In the genomic region with DNA sequence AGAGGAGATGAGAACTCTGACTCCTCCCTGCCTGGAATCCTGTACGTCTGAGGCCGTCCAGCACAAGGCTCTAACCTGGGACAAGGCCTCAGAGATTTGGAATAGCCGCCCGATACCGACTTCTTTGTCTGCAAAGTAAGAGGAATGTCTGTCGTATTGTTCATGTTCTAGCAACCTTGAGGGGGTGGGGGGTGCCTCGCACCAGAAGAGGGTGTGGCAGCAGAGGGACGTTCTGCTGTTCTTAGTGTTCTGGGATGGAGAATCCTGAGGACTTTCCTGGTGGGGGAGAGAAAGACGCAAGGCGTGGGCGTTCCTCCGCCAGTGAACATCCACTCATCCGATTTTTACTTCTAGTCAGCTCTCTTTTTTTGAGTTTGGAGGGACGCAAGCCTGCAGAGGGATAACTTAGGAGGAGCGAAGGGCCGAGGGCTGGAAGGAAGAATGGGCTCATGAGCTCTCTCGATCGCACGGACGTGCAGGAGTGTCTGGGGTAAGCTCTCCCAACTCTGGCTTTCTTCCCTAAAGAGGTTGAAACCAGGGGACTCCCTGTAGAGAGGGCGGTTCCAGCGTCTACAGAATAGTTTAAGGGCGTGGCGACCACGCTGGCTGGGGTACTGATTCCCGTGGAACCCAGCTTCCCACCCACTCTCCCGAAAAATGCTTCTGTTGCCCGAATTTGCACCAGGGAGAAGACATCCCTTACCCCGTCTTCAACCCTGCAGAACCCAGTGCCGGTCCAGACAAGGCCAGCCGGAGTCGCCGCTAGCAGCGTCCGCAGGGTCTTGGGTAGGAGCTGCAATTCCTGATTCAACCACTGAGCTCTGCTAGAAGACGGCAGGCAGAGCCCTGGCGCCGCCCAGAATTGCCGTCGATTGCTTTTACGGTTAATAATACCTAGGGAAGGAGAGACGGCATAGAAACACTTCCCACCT, we compare ENCODE assay signal across 8 mouse cellular contexts. TPM values are rescaled to one million over a fixed set of nuclear protein-coding genes. Genes with fewer than 3 reads are reported as not detected.
A peak's percentile ranks its signal among the peaks of the same experiment; 100 is the strongest.
DNase-seq lines count a peak whose midpoint lies in the region; ATAC-seq and TF ChIP-seq lines count a peak whose summit lies in the region.

Gene Islr (minus strand): TSS at position 791 of the 932 bp plus-strand sequence.
Gene Islr2 (minus strand): TSS at position 804 of the 932 bp plus-strand sequence.

- no peaks in the 10 kb centered on the region for H3K9me3 ChIP-seq in embryonic facial prominence, embryonic 11.5 days (replicated peaks; ENCODE audit: control insufficient read depth, low read length)
- H3K9me3 ChIP-seq in midbrain, embryonic 16.5 days (replicated peaks; ENCODE audit: control insufficient read depth, low read length, poor library complexity, severe bottlenecking) = no peaks in the 10 kb centered on the region
- no peaks in the 10 kb centered on the region for H3K9me3 ChIP-seq in stomach, embryonic 16.5 days (replicated peaks; ENCODE audit: control insufficient read depth, low read length)

- ATAC-seq in embryonic facial prominence, embryonic 11.5 days (replicated peaks; ENCODE audit: insufficient number of reproducible peaks, low FRiP score, low TSS enrichment, low read depth) = peak; percentile 53; the same call in 1 of the 2 replicates
- ATAC-seq in midbrain, embryonic 16.5 days = peak; percentile 41
- peak; percentile 75 for ATAC-seq in stomach, embryonic 16.5 days (ENCODE audit: insufficient read depth, low FRiP score)

- H3K9ac ChIP-seq in embryonic facial prominence, embryonic 11.5 days (replicated peaks; ENCODE audit: low read length) = peak within 1 kb of the TSS; percentile 41
- H3K9ac ChIP-seq in midbrain, embryonic 16.5 days (ENCODE audit: low read depth, low read length) = peak within 1 kb of the TSS; percentile 62
- peak within 1 kb of the TSS; percentile 38 for H3K9ac ChIP-seq in stomach, embryonic 16.5 days (ENCODE audit: low read length)

- WGBS in embryonic facial prominence, embryonic 11.5 days = 2% methylated on average over 42 of the region's 42 CpGs
- WGBS in kidney, adult 2 months = 8% methylated on average over 42 of the region's 42 CpGs
- WGBS in midbrain, embryonic 16.5 days = 1% methylated on average over 42 of the region's 42 CpGs
- WGBS in stomach, embryonic 16.5 days = 4% methylated on average over 42 of the region's 42 CpGs

- no peak within 1 kb of the TSS for H3K27ac ChIP-seq in embryonic facial prominence, embryonic 11.5 days (replicated peaks; ENCODE audit: low read depth, low read length)
- H3K27ac ChIP-seq in kidney, adult 2 months (ENCODE audit: insufficient read depth, low read depth, low read length) = no peak within 1 kb of the TSS
- peak within 1 kb of the TSS; percentile 76 for H3K27ac ChIP-seq in midbrain, embryonic 16.5 days (ENCODE audit: low read length)
- no peak within 1 kb of the TSS for H3K27ac ChIP-seq in stomach, embryonic 16.5 days (ENCODE audit: low read length)

- H3K36me3 ChIP-seq in embryonic facial prominence, embryonic 11.5 days (replicated peaks; ENCODE audit: control insufficient read depth, insufficient read depth, low read depth, low read length) = no peaks in the 10 kb centered on the region
- H3K36me3 ChIP-seq in kidney, adult 2 months (ENCODE audit: control insufficient read depth, insufficient read depth, low read length) = no peaks in the 10 kb centered on the region
- no peaks in the 10 kb centered on the region for H3K36me3 ChIP-seq in midbrain, embryonic 16.5 days (ENCODE audit: control insufficient read depth, insufficient read depth, low read length)
- no peaks in the 10 kb centered on the region for H3K36me3 ChIP-seq in stomach, embryonic 16.5 days (ENCODE audit: control insufficient read depth, insufficient read depth, low read length)

- peak within 1 kb of the TSS; percentile 23 for H3K4me3 ChIP-seq in embryonic facial prominence, embryonic 11.5 days (ENCODE audit: low read depth, low read length)
- peak within 1 kb of the TSS; percentile 60 for H3K4me3 ChIP-seq in kidney, adult 2 months (ENCODE audit: insufficient read depth, low read depth, low read length)
- peak within 1 kb of the TSS; percentile 45 for H3K4me3 ChIP-seq in midbrain, embryonic 16.5 days (ENCODE audit: low read depth, low read length)
- peak within 1 kb of the TSS; percentile 44 for H3K4me3 ChIP-seq in stomach, embryonic 16.5 days (replicated peaks; ENCODE audit: low read length)

- no peak for TF ChIP-seq POLR2A in kidney, adult 2 months (IDR thresholded peaks at IDR 0.05; ENCODE audit: low read depth, low read length)

- peaks cover 52% of the 10 kb centered on the region for H3K27me3 ChIP-seq in embryonic facial prominence, embryonic 11.5 days (ENCODE audit: control insufficient read depth, insufficient read depth, low read length)
- H3K27me3 ChIP-seq in kidney, adult 2 months (replicated peaks; ENCODE audit: control insufficient read depth, insufficient read depth, low read length) = no peaks in the 10 kb centered on the region
- peaks cover 31% of the 10 kb centered on the region for H3K27me3 ChIP-seq in midbrain, embryonic 16.5 days (ENCODE audit: control insufficient read depth, insufficient read depth, low read depth, low read length)
- peaks cover 51% of the 10 kb centered on the region for H3K27me3 ChIP-seq in stomach, embryonic 16.5 days (ENCODE audit: control insufficient read depth, insufficient read depth, low read length)

- TF ChIP-seq CTCF in kidney, adult 2 months (conservative IDR thresholded peaks at IDR 0.05; ENCODE audit: insufficient read depth, insufficient read length, low read depth, low read length) = peak; percentile 62

- H3K4me2 ChIP-seq in embryonic facial prominence, embryonic 11.5 days (ENCODE audit: low read depth, low read length) = peak within 1 kb of the TSS; percentile 42
- peak within 1 kb of the TSS; percentile 80 for H3K4me2 ChIP-seq in midbrain, embryonic 16.5 days (ENCODE audit: low read length)
- peak within 1 kb of the TSS; percentile 66 for H3K4me2 ChIP-seq in stomach, embryonic 16.5 days (ENCODE audit: low read depth, low read length)

- peak; percentile 73 for DNase-seq in urinary bladder, postnatal 14 days (ENCODE audit: low spot score)
- DNase-seq in urinary bladder, postnatal 10 days (ENCODE audit: low spot score) = no peak
- DNase-seq in embryonic facial prominence, embryonic 11.5 days (ENCODE audit: low spot score) = peak; percentile 90
- DNase-seq in heart, adult 9 months (ENCODE audit: low spot score in 2 of 2) = peak; percentile 67 to 69
- DNase-seq in kidney, adult 2 months = peak; percentile 85
- DNase-seq in liver = peak; percentile 74

- H3K4me1 ChIP-seq in embryonic facial prominence, embryonic 11.5 days (ENCODE audit: control insufficient read depth, insufficient read depth, low read length) = peaks cover 12% of the 10 kb centered on the region
- H3K4me1 ChIP-seq in kidney, adult 2 months (ENCODE audit: control insufficient read depth, insufficient read depth, low read length) = no peaks in the 10 kb centered on the region
- H3K4me1 ChIP-seq in midbrain, embryonic 16.5 days (ENCODE audit: control insufficient read depth, insufficient read depth, low read length) = peaks cover 13% of the 10 kb centered on the region
- peaks cover 9% of the 10 kb centered on the region; the same call in 1 of the 2 replicates for H3K4me1 ChIP-seq in stomach, embryonic 16.5 days (ENCODE audit: control insufficient read depth, insufficient read depth, low read length)

RNA-seq across cellular contexts. Expression of gene Islr, which starts in this region (rescaled TPM):
- 24.6 and 26.7 TPM in 2 replicates for polyA plus RNA-seq in embryonic facial prominence, embryonic 11.5 days (2014; fragmentation: Nextera tagmentation; extraction: Ambion mirVana)
- polyA plus RNA-seq in kidney, adult 2 months (2012; rRNA removed) = 32.0 and 41.7 TPM in 2 replicates
- polyA plus RNA-seq in midbrain, embryonic 16.5 days (2015; fragmentation: Nextera tagmentation; extraction: Ambion mirVana) = 24.4 and 26.2 TPM in 2 replicates
- 120 and 128 TPM in 2 replicates for polyA plus RNA-seq in stomach, embryonic 16.5 days (2015; fragmentation: Nextera tagmentation; extraction: Ambion mirVana)

RNA-seq across cellular contexts. Expression of gene Islr2, which starts in this region (rescaled TPM):
- 5.4 and 5.8 TPM in 2 replicates for polyA plus RNA-seq in embryonic facial prominence, embryonic 11.5 days (2014; fragmentation: Nextera tagmentation; extraction: Ambion mirVana)
- polyA plus RNA-seq in kidney, adult 2 months (2012; rRNA removed) = 0.75 and 1.7 TPM in 2 replicates
- 38.0 and 42.3 TPM in 2 replicates for polyA plus RNA-seq in midbrain, embryonic 16.5 days (2015; fragmentation: Nextera tagmentation; extraction: Ambion mirVana)
- polyA plus RNA-seq in stomach, embryonic 16.5 days (2015; fragmentation: Nextera tagmentation; extraction: Ambion mirVana) = 1.3 TPM in 2 replicates
